Mouse (Mus musculus) bone marrow macrophage, adult 2 months (primary cell): ENCODE data around the gene Elmo1.

ENCODE experiments used
- CTCF ChIP-seq: IDR thresholded peaks from 2 replicates; pipeline ENCODE4 v1.5.1; 2012; ENCODE audit warnings: low read depth, mild to moderate bottlenecking, low read length, moderate library complexity
- POLR2A ChIP-seq: IDR thresholded peaks from 2 replicates; pipeline ENCODE4 v1.6.1; 2012; ENCODE audit warnings: mild to moderate bottlenecking, low read depth, low read length, borderline replicate concordance

DNA sequence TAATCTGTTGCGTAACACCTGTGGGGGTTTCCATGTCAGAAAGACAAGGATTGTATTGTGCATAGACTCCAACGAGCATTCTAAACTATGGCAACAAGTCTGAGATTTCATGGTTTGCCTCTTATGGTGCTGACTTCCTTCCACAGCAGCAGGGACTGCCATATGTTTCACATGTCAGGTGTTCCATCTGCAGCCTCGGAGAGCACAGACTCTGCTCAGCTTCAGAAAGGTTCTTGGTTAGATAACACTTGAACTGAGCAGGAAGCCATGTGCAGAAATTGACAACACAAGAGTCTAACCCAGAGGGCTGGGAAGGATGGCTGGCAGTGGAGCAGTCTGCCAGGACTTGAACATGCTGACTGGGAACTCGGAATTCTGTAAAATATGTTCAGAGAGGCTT is 500.6 kb downstream of the Elmo1 start:
- TF ChIP-seq CTCF, result no peak
- no peak for TF ChIP-seq POLR2A
